Mouse (Mus musculus): ENCODE results near the gene Gatad2b. TPM values are rescaled to one million over a fixed set of nuclear protein-coding genes. Genes with fewer than 3 reads are reported as not detected.
"Not testable (repeated sequence)": the region's sequence is repeated elsewhere in the genome, so short reads cannot be mapped to it uniquely, and the experiment has no call there.

Gene Gatad2b
- total RNA-seq (2021) = 10 to 100 TPM; 40.0 to 41.8 TPM
- long read RNA-seq, experiment 1, partial matches to known transcripts = 0 of 1 reads
- long read RNA-seq, experiment 1, other reads (novel, unspliced or antisense) = 1 of 1 reads
- long read RNA-seq, experiment 2, partial matches to known transcripts = 0 of 4 reads
- long read RNA-seq, experiment 2, other reads (novel, unspliced or antisense) = 4 of 4 reads

DNA sequence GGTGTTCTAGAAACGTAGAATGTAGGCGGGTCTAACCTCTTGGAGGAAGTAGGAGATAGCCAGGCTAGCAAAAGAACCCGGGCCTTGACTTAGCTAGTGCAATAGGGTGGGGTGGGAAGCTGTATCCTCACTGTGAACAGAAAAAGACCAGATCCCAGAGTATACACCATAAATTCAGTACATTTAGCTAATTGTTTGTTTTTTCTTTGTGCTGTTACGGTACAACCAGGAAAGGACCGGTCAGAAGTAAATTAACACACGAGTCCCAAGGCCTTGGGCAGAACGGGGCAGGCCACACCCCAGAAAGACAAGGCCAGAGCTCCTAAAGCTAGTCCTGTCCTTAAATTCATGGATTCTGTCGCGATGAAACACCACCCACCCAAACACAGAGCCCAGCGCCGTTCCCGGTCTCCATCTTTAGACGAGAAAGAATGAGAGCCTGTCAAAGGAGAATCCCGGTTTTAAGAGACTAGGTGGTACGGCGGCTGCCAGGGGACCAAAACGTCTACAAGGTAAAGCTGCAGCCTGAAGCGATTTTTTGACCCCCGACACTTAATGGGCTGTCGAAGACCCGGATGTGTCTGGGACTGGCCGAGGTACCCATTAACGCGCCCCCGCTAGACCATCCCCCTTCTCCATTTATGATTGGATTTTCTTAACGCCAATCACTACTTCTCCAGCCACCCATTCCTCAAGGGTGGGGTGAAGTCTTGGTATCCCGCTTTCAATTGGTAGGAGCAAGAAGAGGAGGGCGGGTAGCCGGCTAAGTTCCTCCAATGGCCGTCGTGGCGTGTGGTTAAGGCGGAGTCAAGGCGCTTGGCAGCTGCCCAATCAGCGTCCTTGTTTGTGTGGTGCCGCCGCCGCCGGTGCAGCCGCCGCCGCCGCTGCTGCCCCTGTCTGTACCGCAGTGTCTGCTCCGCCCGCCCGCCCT lies at the start of gene Gatad2b:
Gene Gatad2b, plus strand, starts transcription at position 834 of the 931 bp plus-strand sequence.
- peak; percentile 99 to 100 for DNase-seq

DNA sequence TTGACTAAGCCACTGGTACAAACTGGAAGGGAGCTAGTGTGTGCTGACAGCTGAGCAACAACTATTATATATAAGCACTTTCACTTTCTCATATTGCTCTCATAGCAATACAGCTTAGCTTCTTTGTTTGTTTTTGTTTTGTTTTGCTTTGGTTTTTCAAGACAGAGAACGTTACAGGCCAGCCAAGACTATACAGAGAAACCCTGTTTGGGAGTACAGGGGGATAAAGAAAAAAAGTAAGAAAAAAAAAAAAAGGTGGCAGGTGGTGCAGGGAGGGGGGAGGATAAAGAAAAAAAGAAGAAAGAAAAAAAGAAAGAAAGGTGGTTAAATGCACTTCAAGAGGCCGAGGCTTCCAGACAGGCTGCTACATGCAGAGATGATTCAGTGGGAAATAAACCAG lies 47.6 kb upstream of the Gatad2b start:
- DNase-seq = no peak

DNA sequence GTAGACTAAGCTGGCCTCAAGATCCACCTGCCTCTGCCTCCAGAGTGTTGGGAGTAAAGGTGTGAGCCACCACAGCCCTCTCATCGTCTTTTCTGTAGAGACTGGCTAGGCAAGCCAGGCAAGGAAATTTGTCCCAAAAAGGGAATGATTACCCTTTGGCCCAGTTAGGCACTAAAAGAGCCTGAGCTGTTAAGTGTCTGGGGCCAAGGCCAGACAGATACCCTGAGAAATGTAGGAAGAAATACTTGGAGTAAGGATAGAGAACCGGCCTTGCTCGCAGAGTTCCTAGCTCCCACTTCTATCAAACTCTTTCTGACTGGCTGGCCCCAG lies 45.4 kb upstream of the Gatad2b start:
- no peak for DNase-seq

DNA sequence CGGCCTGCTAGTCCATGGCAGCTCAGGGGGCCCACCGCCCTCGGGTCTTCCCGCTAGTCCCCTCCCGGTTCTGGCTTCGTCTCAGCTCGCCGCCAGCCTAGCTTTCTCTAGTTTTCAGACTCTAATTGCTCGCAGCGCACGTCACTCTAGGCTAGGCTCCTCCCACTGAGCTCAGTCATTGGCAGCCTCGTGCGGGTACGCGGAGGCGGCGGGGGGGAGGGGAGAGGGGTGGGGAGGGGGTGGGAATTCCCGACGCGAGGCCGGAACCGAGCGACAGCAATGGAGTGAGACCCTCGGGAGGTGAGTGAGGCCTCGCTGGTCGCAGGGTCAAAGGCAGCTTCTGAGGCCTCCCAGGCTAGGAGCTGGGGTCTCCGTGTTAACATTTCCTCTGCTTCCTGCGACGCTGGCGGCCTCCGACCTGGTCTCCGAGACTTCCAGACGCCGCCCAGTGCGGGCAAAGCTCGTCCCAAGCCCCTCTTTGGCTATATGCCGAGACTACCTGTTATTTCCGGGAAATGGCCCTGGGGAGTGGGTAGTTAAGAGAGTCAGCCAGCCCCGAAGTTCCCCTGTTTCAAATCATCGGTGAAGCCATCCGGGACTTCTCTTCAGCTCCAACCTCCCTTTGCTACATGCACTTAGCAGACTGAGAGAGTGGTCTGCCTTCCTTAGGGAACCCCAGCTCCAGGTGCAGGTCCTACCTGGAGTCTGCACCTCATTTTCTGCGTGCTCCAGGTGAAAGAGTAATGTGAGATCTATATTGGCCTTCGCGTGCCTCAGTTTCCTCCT lies 44.8 kb upstream of the Gatad2b start, which contains the start of gene Slc39a1:
Gene Slc39a1, plus strand, starts transcription at position 213 of the 786 bp plus-strand sequence.
- DNase-seq = peak; percentile 96 to 97

DNA sequence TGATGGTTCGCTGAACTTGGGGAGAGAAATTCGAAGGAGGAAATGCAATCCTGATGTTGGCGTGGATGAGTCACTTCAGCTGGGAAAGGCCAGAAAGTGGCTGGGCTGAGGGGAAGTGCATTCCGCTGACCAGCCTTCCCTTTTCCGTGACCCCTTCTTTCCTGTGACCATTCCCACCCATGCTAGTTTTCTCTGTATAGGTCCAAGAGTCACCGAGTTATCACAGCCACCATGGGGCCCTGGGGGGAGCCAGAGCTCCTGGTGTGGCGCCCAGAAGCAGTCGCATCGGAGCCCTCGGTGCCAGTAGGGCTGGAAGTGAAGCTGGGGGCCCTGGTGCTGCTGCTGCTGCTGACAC lies 44.3 kb upstream of the Gatad2b start:
- DNase-seq = peak in 1 of 2 experiments; percentile 72

DNA sequence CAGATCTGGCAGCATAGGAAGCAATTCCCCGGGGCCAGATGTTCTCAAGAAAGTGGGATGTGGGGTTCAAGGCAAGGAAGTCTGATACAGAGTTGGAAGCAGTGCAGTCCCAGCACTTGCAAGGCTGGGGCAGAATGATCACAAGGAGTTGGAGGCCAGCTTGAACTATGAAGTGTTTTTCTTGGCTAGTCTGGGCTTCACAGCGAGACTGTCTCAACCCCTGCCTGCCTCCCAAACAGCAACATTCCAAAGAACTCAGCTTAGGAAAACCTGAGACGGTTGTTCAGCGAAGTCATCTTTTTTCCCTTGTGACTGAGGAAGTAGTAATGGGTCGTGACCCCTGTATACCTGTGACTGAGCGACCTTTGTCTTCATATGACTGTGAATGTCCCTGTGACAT lies 42.2 kb upstream of the Gatad2b start:
- DNase-seq = no peak

DNA sequence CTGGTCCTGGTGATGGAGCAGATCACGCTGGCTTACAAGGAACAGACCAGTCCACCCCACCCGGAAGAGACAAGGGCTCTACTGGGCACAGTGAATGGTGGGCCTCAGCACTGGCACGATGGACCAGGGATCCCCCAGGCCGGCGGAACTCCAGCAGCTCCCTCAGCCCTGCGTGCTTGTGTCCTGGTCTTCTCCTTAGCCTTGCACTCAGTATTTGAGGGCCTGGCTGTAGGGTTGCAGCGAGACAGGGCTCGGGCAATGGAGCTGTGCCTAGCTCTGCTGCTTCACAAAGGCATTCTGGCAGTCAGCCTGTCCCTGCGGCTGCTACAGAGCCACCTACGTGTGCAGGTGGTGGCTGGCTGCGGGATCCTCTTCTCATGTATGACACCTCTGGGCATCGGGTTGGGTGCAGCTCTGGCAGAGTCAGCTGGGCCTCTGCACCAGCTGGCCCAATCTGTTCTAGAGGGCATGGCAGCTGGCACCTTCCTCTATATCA lies 41.2 kb upstream of the Gatad2b start:
- DNase-seq = not testable (repeated sequence)

DNA sequence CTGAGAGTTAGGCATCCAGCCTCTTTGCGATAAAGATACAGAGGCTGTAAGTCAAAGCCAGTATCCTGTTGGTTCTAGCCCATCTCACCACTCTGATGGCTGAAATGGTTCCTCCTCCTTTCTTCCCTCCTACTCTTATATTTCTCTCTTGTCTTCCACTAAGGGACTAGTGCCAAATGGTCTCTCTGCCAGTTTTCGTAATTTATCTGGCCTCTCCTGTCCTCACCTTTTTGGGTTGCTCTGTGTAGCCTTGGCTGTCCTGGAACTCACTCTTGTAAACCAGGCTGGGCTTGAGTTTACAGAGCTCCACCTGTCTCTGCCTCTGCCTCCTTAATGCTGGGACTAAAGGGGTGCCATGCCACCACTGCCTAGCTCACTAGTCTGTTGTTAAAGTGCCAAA lies 40.3 kb upstream of the Gatad2b start:
- DNase-seq = peak; percentile 22 to 26

DNA sequence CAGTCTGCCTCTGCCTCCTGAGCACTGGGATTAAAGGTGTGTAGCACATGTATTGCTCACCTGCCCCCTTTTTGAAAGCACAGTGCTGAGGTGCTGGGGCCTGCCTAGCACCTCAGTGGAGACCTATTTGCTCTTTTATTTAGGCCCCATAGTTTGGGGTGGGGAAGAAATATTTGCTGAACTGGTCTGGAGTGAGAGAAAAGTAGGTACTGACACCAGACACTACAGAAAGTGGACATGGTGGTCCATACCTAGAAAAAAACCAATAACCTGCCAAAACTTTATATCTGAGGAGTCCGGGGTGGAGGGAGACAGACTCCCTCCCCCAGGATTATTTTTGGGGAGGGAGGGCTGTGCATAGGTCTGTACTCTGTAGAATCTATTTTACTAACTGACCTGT lies 39.8 kb upstream of the Gatad2b start:
- DNase-seq = not testable (repeated sequence)

DNA sequence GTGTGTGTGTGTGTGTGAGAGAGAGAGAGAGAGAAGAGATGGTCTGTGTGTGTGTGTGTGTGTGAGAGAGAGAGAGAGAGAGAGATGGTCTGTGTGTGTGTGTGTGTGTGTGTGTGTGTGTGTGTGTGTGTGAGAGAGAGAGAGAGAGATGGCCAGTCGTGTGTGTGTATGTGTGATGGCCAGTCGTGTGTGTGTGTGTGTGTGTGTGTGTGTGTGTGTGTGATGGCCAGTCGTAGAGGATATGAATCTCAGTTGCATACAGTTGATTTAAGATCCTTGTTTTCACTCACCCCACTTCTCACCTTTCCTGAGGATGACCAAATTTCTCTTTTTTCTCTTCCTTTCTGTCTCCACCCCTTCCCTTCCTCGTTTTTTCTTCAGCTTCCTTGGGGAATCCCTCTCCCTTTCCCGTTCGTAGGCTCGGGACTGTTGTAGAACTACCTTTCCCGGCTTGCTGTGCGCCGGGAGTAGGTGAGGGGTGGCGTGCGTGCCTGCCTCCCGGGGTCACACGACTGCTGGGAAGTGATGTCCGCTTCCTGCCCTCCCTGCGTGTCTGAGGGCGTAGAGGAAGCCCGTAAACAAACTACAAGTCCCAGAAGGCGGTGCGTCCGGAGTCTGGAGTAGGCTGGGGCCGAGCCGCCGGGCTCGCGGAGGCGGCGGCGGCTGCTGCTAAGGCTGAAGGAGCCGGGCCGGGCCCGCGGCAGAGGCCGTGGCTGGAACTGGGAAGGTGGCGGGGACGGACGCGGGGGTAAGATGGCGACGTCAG lies 39.1 kb upstream of the Gatad2b start, which contains the start of gene Crtc2:
Gene Crtc2, plus strand, starts transcription at position 511 of the 766 bp plus-strand sequence.
- DNase-seq = peak; percentile 95 to 99

DNA sequence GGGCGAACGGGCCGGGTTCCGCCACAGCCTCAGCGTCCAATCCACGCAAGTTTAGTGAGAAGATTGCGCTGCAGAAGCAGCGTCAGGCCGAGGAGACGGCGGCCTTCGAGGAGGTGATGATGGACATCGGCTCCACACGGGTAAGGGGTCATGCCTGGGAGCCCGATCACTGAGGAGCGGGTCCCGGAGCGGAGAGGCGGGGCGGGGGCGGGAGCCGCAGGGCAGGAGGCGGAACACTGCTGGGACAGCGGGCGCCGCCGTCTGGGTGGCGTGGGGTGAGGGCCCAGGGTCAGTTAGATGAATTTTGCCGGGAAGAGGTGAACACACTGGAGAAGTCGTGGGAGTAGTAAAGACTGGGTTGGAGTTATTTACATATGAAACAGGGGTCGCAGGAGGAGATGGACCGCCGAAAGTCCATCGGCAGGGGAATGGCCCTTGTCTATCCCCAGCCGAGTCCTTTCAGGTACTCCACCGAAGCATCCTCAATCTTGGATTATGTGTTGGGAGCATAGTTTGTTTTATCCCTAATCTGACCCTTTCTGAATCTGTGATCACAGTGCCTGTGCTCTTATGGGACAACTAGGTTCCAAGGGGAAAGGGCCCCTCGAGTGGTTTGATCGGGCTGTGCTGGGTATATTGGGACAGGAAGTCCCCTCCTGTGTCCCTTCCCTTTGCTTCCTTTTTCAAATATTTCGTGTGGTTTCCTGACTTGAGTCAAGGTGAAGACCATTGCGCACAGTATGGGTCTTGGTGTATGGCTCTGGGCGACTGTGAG lies 38.4 kb upstream of the Gatad2b start:
- DNase-seq = no peak

DNA sequence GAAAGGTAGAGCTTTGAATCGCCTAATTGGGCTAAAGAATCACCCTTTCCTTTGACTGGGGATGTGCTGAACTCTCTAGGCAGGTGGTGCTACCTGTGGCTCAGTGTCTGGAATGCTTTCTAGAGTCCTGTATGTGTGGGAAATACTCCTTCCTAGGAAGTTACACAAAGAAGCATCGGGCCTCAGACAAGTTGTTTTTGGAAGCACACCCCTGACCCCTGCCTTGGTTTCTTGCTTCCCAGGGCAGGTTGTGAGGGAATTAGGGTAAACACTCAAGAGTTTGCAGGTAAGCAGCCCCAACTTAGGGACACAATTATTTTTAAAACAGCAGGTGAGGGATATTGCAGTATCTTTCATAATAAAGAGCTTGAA lies 37.8 kb upstream of the Gatad2b start:
- DNase-seq = no peak

DNA sequence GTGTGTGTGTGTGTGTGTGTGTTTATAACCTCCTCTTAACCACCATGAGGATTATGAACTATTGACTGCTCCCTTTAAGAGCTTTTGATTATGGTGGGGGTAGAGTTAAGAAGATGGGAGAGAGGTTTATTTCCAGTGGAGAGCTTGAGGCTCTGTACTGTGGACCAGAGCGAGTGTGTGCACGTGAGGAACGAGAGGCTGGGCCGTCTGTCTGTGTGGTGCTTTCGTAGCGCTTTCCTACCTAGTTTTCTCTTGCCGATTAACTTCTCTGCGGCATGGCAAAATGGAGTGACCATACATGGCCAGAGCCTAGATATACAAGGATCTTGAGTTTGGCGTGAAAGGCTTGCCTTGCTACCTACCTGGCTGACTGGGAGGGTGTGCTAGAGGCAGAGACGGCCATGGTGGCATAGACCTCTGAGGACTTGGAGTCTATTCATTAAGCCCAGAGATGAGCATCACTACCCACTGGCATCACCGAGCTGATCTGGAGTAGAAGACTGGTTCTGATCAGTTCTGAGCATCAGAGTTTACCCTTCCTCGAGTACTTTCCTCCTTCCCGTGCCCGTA lies 37.1 kb upstream of the Gatad2b start:
- DNase-seq = no peak

DNA sequence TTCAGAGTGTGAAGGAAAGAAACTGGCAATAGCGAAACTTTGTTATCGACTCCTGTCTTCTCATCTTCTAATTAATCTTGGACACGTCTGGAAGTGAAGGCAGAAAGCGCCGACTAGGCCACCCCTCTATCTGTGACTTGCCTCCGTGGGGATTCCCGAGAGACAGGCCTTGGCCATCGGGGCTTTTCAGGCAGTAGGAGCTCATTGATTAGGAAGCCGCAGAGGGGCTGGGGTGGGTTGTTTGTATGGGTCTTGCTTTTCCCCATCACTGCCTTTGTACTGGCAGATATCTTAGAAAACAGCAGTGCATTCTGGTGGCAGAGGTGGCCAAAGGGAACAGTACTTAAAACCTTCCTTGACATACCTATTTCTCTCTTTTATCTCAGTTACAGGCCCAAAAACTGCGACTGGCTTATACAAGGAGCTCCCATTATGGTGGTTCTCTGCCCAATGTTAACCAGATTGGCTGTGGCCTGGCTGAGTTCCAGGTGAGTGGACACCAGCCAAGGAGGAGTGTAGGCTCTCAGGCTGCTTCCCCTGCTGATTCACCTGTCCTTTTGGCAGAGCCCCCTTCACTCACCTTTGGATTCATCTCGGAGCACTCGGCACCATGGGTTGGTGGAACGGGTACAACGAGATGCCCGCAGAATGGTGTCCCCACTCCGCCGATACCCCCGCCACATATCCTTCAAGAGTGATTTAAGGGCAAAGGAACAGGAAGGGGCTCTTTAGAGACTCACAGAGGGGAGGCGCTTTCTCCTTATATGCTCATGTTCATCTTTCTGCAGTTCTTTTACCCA lies 36.0 kb upstream of the Gatad2b start:
- no peak for DNase-seq

DNA sequence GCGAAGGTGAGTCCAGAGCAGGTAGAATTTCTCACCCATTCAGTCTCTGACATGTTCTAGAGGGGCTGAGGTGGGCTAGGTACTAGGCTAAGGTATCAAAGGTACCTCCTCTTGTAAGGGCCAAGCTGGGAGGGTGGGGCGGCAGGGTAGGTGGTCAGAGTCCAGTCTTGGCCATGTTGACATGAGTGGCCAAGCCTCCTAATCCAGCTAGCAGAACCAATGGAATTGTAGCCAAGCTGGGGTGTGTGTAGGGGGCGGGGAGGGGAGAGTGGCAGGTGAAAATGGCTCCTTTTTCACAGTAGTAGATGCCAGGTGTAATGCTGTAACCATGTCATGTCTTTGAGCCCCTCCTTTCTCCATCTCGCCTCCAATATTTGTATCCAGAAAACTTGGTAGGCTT lies 34.5 kb upstream of the Gatad2b start:
- no peak for DNase-seq

DNA sequence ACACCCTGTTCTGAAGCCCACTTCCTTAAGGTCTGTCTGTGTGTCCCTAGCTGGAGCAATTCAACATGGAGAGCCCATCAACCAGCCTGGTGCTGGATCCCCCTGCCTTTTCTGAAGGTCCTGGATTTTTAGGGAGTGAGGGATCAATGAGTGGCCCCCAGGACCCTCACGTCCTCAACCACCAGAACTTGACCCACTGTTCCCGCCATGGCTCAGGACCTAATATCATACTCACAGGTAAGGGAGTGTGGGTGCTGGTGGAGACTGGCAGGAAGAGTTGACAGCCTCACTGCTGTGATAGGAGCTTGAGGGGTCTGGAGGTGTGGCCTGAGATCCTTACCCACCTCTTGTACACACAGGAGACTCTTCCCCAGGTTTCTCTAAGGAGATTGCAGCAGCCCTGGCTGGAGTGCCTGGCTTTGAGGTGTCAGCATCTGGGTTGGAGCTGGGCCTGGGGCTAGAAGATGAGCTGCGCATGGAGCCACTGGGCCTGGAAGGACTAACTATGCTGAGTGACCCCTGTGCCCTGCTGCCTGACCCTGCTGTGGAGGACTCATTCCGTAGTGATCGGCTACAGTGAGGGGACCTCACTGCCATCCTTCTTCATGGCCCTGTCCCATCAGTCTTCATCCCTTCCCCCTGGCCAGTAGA lies 29.7 kb upstream of the Gatad2b start:
- no peak for DNase-seq

DNA sequence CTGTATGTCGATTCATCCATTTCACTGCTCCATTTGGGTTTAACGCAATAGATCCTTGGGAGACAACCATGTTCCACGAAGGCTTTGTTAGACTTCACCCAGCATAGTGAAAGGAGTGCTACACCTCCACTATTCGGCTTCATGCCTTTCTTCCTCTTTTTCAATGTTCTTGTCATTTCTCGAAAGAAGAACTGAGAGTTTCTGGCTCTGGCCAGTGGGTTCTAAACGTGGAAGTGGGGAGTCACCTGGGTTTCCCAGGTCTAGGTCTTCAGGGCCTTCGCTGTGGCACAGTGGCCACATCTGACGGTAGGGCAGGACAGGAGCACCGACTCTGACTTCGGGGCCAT lies 28.3 kb upstream of the Gatad2b start:
- no peak for DNase-seq

DNA sequence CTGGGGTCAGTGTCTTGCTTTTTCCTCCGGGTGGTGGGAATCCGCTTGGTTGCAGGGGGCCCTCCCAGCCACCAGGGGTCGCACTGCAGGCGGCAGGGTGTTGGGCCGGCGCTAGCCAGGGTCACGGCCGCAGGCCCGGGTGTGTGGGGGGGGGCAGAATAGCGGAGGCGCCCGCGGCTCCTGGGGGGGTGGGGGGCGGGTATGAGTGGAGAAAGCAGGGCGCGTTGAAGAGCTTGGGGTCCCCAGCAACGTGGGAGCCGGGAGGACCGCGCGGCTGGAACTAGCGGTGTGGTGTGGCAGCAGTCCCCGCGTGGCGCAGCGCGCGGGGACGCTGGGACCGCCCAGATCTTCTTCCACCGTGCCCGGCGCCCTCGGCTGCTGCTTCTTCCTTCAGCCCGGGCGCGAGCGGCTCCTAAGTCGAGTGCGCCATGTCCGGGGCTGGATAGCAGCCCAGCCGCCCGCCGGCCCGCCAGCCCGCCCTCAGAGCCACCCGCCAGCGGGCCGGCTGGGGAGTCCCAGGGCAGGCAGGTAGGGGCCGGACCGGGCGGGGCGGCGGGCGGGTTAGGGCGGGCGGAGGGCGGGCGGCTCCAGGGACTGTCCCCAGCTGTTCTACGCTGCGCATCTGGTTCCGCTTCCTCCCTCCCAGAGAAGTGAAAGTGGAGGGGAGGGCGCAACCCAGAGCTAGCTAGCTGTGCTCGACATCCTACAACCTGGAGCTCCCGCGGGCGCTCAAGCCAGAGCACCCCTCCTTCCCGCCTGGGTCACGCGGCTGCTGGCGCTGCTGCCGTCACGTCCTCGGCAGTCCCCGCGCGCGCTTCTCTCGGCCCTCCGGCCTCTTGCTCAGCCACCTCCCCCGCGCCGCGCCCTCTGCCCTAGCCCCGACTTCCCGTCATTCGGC lies 27.7 kb upstream of the Gatad2b start, which contains the start of gene Dennd4b:
Gene Dennd4b, plus strand, starts transcription at position 152 of the 898 bp plus-strand sequence.
- DNase-seq = peak; percentile 96
